Mouse (Mus musculus) kidney, adult 2 months (tissue): Measurements from ENCODE around the gene Lsm4. TPM values are rescaled to one million over a fixed set of nuclear protein-coding genes. Genes with fewer than 3 reads are reported as not detected.
A peak's percentile ranks its signal among the peaks of the same experiment; 100 is the strongest.

Experiments
- DNase-seq: peaks from one replicate; pipeline ENCODE4 v3.0.0; 2021
- H3K27ac ChIP-seq: fragments of 200-500 bp; 2 replicates; pipeline ENCODE4 v1.5.1; 2012; ENCODE audit warnings: low read depth, low read length, control low read depth, inconsistent platforms; ENCODE audit not compliant: insufficient read depth
- H3K27me3 ChIP-seq: fragments of 200-500 bp; replicated peaks from 2 replicates; pipeline ENCODE4 v1.6.1; 2012; ENCODE audit warnings: mild to moderate bottlenecking, moderate library complexity, low read length, inconsistent platforms; ENCODE audit not compliant: control insufficient read depth, insufficient read depth
- H3K36me3 ChIP-seq: fragments of 200-500 bp; 2 replicates; pipeline ENCODE4 v1.6.1; 2012; ENCODE audit warnings: mild to moderate bottlenecking, moderate library complexity, low read length, inconsistent platforms; ENCODE audit not compliant: control insufficient read depth, insufficient read depth
- H3K4me1 ChIP-seq: fragments of 200-500 bp; 2 replicates; pipeline ENCODE4 v1.6.1; 2011; ENCODE audit warnings: low read length; ENCODE audit not compliant: control insufficient read depth, insufficient read depth
- H3K4me3 ChIP-seq: fragments of 200-500 bp; 2 replicates; pipeline ENCODE4 v1.5.1; 2011; ENCODE audit warnings: mild to moderate bottlenecking, low read depth, low read length, control low read depth; ENCODE audit not compliant: insufficient read depth
- CTCF ChIP-seq: fragments of 200-500 bp; conservative IDR thresholded peaks from 2 replicates; pipeline ENCODE4 v1.5.1; 2011; ENCODE audit warnings: low read depth, mild to moderate bottlenecking, control low read depth, low read length, moderate library complexity, mixed read lengths; ENCODE audit not compliant: insufficient read depth, insufficient read length
- POLR2A ChIP-seq: fragments of 200-500 bp; IDR thresholded peaks from one replicate; pipeline ENCODE4 v1.6.1; 2011; ENCODE audit warnings: low read depth, low read length, control low read depth
- WGBS: fragments of 180-500 bp; shearing (Covaris S2); methylation state at CpG from one replicate; pipeline ENCODE4 v1.1.7; 2018; 5-methylcytosine and 5-hydroxymethylcytosine counted together
- polyA plus RNA-seq: library from polyadenylated mRNA; depleted of rRNA; stranded (reverse); fragments of >200 nt; gene quantifications from 2 replicates; pipeline ENCODE4 v1.2.3, GENCODE M21; 2012

Lsm4 gene
- polyA plus RNA-seq, 1 experiment: 120 TPM

- Histone ChIP-seq H3K36me3 (peaks cover 5% of the 10 kb centered on the region), H3K27ac (no peak overlapping the region)
- WGBS: 94% methylated on average over 17 of the region's 17 CpGs
These were observed 22.7 kb upstream of the Lsm4 start for GRCm38 (mm10) chr8:70650351-70650750.

GRCm38 (mm10) chr8:70653226-70653625 is 19.8 kb upstream of the Lsm4 start:
- WGBS: 21% methylated on average over 2 of the region's 2 CpGs

More at GRCm38 (mm10) chr8:70650351-70650750, 22.7 kb upstream of the Lsm4 start:
- no peak for DNase-seq
- peaks cover 47% of the 10 kb centered on the region for H3K4me1 ChIP-seq
- no peaks in the 10 kb centered on the region for H3K27me3 ChIP-seq
- TF ChIP-seq POLR2A (no peak), CTCF (no peak)
- no peak overlapping the region for H3K4me3 ChIP-seq

GRCm38 (mm10) chr8:70654121-70654520 is 18.9 kb upstream of the Lsm4 start:
- TF ChIP-seq CTCF: no peak
- 57% methylated on average over 1 of the region's 1 CpGs for WGBS
- H3K36me3 ChIP-seq: peaks cover 8% of the 10 kb centered on the region
- no peak overlapping the region for H3K4me3 ChIP-seq
- peaks cover 17% of the 10 kb centered on the region for H3K4me1 ChIP-seq
- H3K27me3 ChIP-seq: no peaks in the 10 kb centered on the region
- H3K27ac ChIP-seq: no peak overlapping the region
- DNase-seq: no peak

More at GRCm38 (mm10) chr8:70653226-70653625, 19.8 kb upstream of the Lsm4 start:
- DNase-seq: peak; percentile 93
- H3K4me3 ChIP-seq: no peak overlapping the region
- H3K27me3 ChIP-seq: no peaks in the 10 kb centered on the region
- peaks cover 8% of the 10 kb centered on the region for H3K36me3 ChIP-seq
- peaks cover 21% of the 10 kb centered on the region for H3K4me1 ChIP-seq
- TF ChIP-seq CTCF (peak; percentile 94), POLR2A (no peak)
- H3K27ac ChIP-seq: peak overlapping the region; percentile 48; the same call in 1 of the 2 replicates

- H3K27ac ChIP-seq: no peak overlapping the region
- H3K4me1 ChIP-seq: peaks cover 10% of the 10 kb centered on the region; the same call in 1 of the 2 replicates
- H3K36me3 ChIP-seq: peaks cover 8% of the 10 kb centered on the region
- H3K27me3 ChIP-seq: no peaks in the 10 kb centered on the region
- TF ChIP-seq CTCF (no peak), POLR2A (no peak)
- WGBS: 71% methylated on average over 2 of the region's 2 CpGs
- DNase-seq: no peak
- H3K4me3 ChIP-seq: no peak overlapping the region
These were observed 17.6 kb upstream of the Lsm4 start for GRCm38 (mm10) chr8:70655469-70655868.

GRCm38 (mm10) chr8:70656193-70656790 is 16.8 kb upstream of the Lsm4 start:
- WGBS: 66% methylated on average over 13 of the region's 13 CpGs
- Histone ChIP-seq H3K4me1 (peaks cover 12% of the 10 kb centered on the region; the same call in 1 of the 2 replicates), H3K27ac (no peak overlapping the region), H3K4me3 (no peak overlapping the region), H3K36me3 (peaks cover 6% of the 10 kb centered on the region), H3K27me3 (no peaks in the 10 kb centered on the region)
- TF ChIP-seq CTCF (no peak), POLR2A (no peak)
- DNase-seq: no peak

- peak overlapping the region; percentile 96; the same call in 1 of the 2 replicates for H3K27ac ChIP-seq
- peak; percentile 73 for DNase-seq
- peak overlapping the region; percentile 82 for H3K4me3 ChIP-seq
- WGBS: 56% methylated on average over 3 of the region's 3 CpGs
- H3K36me3 ChIP-seq: peaks cover 3% of the 10 kb centered on the region; the same call in 1 of the 2 replicates
- no peak for TF ChIP-seq CTCF
- no peak for TF ChIP-seq POLR2A
- H3K27me3 ChIP-seq: no peaks in the 10 kb centered on the region
- H3K4me1 ChIP-seq: peaks cover 12% of the 10 kb centered on the region; the same call in 1 of the 2 replicates
These were observed 15.8 kb upstream of the Lsm4 start for GRCm38 (mm10) chr8:70657214-70657613.

GRCm38 (mm10) chr8:70657739-70658138 is 15.3 kb upstream of the Lsm4 start:
- Histone ChIP-seq H3K27ac (peak overlapping the region; percentile 96), H3K27me3 (no peaks in the 10 kb centered on the region), H3K4me1 (peaks cover 12% of the 10 kb centered on the region; the same call in 1 of the 2 replicates), H3K4me3 (peak overlapping the region; percentile 82), H3K36me3 (peaks cover 3% of the 10 kb centered on the region; the same call in 1 of the 2 replicates)
- peak; percentile 48 for DNase-seq
- TF ChIP-seq POLR2A (no peak), CTCF (no peak)
- WGBS: 46% methylated on average over 2 of the region's 2 CpGs
